Mouse (Mus musculus): ENCODE measurements around the gene Sdk1.

DNA sequence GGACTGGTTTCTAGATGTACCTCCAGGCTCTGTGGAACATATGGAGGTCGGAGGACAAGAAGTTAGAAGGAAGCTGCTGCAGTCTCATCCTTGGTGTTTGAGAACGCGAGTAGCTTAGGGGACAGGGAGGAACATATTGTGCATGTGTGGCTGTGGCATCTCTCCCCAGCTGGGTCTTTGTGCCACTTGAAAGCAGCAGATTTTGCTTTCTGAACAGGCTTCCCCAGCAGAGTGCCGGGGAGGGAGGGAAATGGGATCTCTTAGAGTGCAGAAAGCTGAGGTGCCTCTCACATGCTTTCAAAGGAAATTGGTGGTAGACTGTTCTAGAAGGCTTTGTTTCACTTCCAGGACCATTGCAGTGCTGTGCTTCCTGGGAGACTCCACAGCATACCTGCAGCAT, 820.5 kb downstream of the Sdk1 start:
- TF ChIP-seq CTCF (IDR thresholded peaks at IDR 0.05; ENCODE audit: low read depth) (no peak), EP300 (IDR thresholded peaks at IDR 0.05; ENCODE audit: low read depth) (no peak)

All from heart, postnatal 0 days (tissue).